Mouse (Mus musculus): ENCODE measurements at regions not wholly inside any gene's neighbourhood (a gene's known extent, or its start where the extent isn't known, plus 50 kb on each side); places are given as distances from the start of the nearest gene placed in this dataset.

DNA sequence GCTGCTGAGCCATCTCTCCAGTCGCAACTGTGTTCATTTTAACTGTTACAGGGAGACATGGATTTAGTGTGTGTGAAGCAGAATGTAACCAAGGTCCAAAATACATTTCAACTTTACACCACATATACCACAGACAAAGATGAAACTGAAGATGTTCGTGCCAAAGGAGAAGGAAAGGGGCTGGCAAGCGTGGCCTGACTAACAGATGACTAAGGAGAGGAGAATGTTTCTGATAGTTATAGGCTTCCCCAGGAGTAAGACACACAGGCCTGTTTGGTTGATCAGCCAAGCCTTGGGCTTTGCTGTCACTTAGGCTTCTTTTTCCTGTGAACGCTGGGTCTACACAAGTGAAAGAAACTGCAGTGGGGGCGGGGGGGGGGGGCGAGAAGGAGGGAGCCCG lies 189.8 kb downstream of the Btg1 start:
- TF ChIP-seq EP300 (IDR thresholded peaks at IDR 0.05) (no peak), CTCF (IDR thresholded peaks at IDR 0.05) (no peak)
